Mouse (Mus musculus) brain, embryonic 14.5 days (tissue): Measurements from ENCODE around the gene Tal1.

Experiments
- CTCF ChIP-seq: fragments of 200-500 bp; IDR thresholded peaks from 2 replicates; pipeline ENCODE4 v1.5.1; 2012; ENCODE audit warnings: inconsistent platforms, mild to moderate bottlenecking, moderate library complexity, borderline replicate concordance; ENCODE audit not compliant: insufficient read depth, insufficient read length; ENCODE audit errors: extremely low read depth
- POLR2A ChIP-seq: fragments of 200-500 bp; IDR thresholded peaks from 2 replicates; pipeline ENCODE4 v1.6.1; 2012; ENCODE audit warnings: mild to moderate bottlenecking, inconsistent platforms, borderline replicate concordance; ENCODE audit not compliant: poor library complexity, insufficient read depth, insufficient read length, severe bottlenecking; ENCODE audit errors: extremely low read depth

DNA sequence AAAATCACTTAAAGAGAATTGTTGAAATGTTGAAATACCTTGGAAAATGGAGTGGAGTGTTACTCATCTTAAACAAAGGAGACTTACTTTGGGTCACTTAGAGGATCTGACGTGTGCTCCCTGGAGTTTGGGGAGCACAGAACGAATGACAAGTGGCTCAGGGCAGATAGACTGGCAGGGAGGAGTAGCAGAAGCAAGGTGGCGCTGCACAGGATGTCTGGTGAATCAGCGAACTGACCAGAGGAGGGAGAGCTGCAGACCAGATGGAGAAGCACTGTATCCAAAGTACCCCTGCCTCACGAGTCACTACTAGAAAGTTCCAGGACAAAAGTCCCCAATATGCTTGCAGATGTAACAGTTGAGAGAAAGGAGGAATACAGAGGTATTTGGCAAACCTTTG, 57.0 kb downstream of the Tal1 start:
- no peak for TF ChIP-seq CTCF
- TF ChIP-seq POLR2A: no peak
